24 mouse cellular contexts compared by ENCODE assay signal in the genomic region with DNA sequence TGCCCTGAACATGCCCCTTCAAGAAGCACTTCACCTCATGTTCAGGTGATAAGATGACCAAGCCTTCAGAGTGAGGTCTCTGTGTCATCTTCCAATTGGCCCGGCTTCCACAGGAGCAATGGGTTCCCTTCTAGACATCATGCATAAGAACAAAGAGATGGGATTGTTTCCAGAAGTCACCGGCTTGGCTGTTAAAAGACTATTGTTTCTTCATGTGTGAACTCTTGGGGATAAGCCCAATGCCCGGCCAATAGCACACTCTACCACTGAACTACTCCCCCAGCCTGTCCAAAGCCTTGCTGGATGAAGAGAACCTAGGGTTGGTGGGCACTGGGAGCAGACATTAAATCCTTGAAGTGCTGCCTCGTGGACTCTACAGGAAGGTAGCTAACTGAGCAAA. TPM values are rescaled to one million over a fixed set of nuclear protein-coding genes. Genes with fewer than 3 reads are reported as not detected.
A peak's percentile ranks its signal among the peaks of the same experiment; 100 is the strongest.
DNase-seq lines count a peak whose midpoint lies in the region; ATAC-seq and TF ChIP-seq lines count a peak whose summit lies in the region.
"Had no signal": no experiment of that assay in that cellular context is flagged by ENCODE, and none has a peak within 500 bp of the region (broad histone marks: within the 10 kb centered on the region; RNA-seq: fewer than 3 reads in every experiment).

No protein-coding gene starts in this region.

- no peaks in the 10 kb centered on the region for H3K9me3 ChIP-seq in kidney, postnatal 0 days (replicated peaks; ENCODE audit: low read length)
- H3K9me3 ChIP-seq in heart, embryonic 16.5 days (replicated peaks; ENCODE audit: control insufficient read depth, low read length) = no peaks in the 10 kb centered on the region; the same call in 1 of the 2 replicates
- H3K9me3 ChIP-seq: forebrain, embryonic 15.5 days; hindbrain, embryonic 15.5 days; limb, embryonic 12.5 days; liver, embryonic 15.5 days; lung, embryonic 15.5 days had no signal

- DNase-seq in heart, adult 9 months (ENCODE audit: low spot score in 2 of 2) = peak; percentile 49 to 56
- no peak for DNase-seq in heart, adult 8-10 months (ENCODE audit: low spot score)
- no peak for DNase-seq in kidney, postnatal 0 days (ENCODE audit: low spot score)
- no peak for DNase-seq in kidney, adult 8-10 months
- DNase-seq in natural killer cell, adult 2 months (ENCODE audit: low spot score in 2 of 2) = no peak
- DNase-seq: adrenal gland, postnatal 10 days; cerebellum, adult 2 months; cerebellum, postnatal 25 days; embryo, embryonic 11 days; gastrocnemius, postnatal 10 days; kidney, adult 2 months; kidney, postnatal 36 days; right cerebral cortex, postnatal 14 days; spleen, adult 18-20 months; thymus, postnatal 14 days had no signal

- H3K4me1 ChIP-seq in kidney, postnatal 0 days (replicated peaks; ENCODE audit: insufficient read depth, low read length) = 0 out of 2 replicates have a peak, but pooled peaks cover 13% of the 10 kb centered on the region
- peaks cover 42% of the 10 kb centered on the region for H3K4me1 ChIP-seq in brown adipose tissue, adult 24 weeks (ENCODE audit: control insufficient read depth, insufficient read depth, insufficient read length, low read length)
- peaks cover 7% of the 10 kb centered on the region for H3K4me1 ChIP-seq in heart, embryonic 16.5 days (ENCODE audit: control insufficient read depth, insufficient read depth, low read length)
- H3K4me1 ChIP-seq: forebrain, embryonic 15.5 days; hindbrain, embryonic 15.5 days; limb, embryonic 12.5 days had no signal

- no peak overlapping the region for H3K4me2 ChIP-seq in kidney, postnatal 0 days (ENCODE audit: low read length)
- no peak overlapping the region for H3K4me2 ChIP-seq in heart, embryonic 16.5 days (ENCODE audit: low read depth, low read length)
- H3K4me2 ChIP-seq: forebrain, embryonic 15.5 days; hindbrain, embryonic 15.5 days; limb, embryonic 12.5 days; liver, embryonic 15.5 days; lung, embryonic 15.5 days had no signal

- ATAC-seq in kidney, postnatal 0 days (replicated peaks; ENCODE audit: low FRiP score, low read depth) = no peak
- no peak for ATAC-seq in heart, embryonic 16.5 days (replicated peaks; ENCODE audit: extremely low read depth, insufficient read depth, low FRiP score)
- ATAC-seq in monocyte, adult 5-6 weeks (replicated peaks; ENCODE audit: insufficient number of reproducible peaks, low FRiP score, low TSS enrichment, poor library complexity, severe bottlenecking) = no peak
- ATAC-seq: forebrain, embryonic 15.5 days had no signal

- H3K36me3 ChIP-seq in kidney, postnatal 0 days (ENCODE audit: insufficient read depth, low read length) = no peaks in the 10 kb centered on the region
- no peaks in the 10 kb centered on the region for H3K36me3 ChIP-seq in heart, embryonic 16.5 days (ENCODE audit: control insufficient read depth, insufficient read depth)
- H3K36me3 ChIP-seq: forebrain, embryonic 15.5 days; hindbrain, embryonic 15.5 days; limb, embryonic 12.5 days; liver, embryonic 15.5 days; lung, embryonic 15.5 days had no signal

- WGBS in kidney, postnatal 0 days = 88% methylated on average over 4 of the region's 4 CpGs
- WGBS in heart, embryonic 16.5 days = 77% methylated on average over 4 of the region's 4 CpGs

- peak overlapping the region; percentile 67; the same call in 1 of the 2 replicates for H3K27ac ChIP-seq in kidney, postnatal 0 days
- 0 out of 2 replicates have a peak overlapping the region, but pooled peaks have one; percentile 15 for H3K27ac ChIP-seq in brown adipose tissue, adult 24 weeks (replicated peaks; ENCODE audit: low read depth, low read length)
- H3K27ac ChIP-seq in heart, embryonic 16.5 days (ENCODE audit: low read length) = peak overlapping the region; percentile 76
- H3K27ac ChIP-seq: forebrain, embryonic 15.5 days; hindbrain, embryonic 15.5 days; limb, embryonic 12.5 days; liver, embryonic 15.5 days; lung, embryonic 15.5 days; macrophage had no signal

- no peak overlapping the region for H3K4me3 ChIP-seq in kidney, postnatal 0 days (replicated peaks; ENCODE audit: low read depth, low read length)
- H3K4me3 ChIP-seq in brown adipose tissue, adult 24 weeks (ENCODE audit: insufficient read depth, low read depth, low read length) = no peak overlapping the region
- H3K4me3 ChIP-seq in heart, embryonic 16.5 days (ENCODE audit: low read length) = no peak overlapping the region
- H3K4me3 ChIP-seq: forebrain, embryonic 15.5 days; hindbrain, embryonic 15.5 days; limb, embryonic 12.5 days; liver, embryonic 15.5 days; lung, embryonic 15.5 days had no signal

- no peak overlapping the region for H3K9ac ChIP-seq in kidney, postnatal 0 days (ENCODE audit: low read depth, low read length)
- H3K9ac ChIP-seq in heart, embryonic 16.5 days (ENCODE audit: low read length) = no peak overlapping the region
- H3K9ac ChIP-seq: forebrain, embryonic 15.5 days; hindbrain, embryonic 15.5 days; limb, embryonic 12.5 days; liver, embryonic 15.5 days; lung, embryonic 15.5 days had no signal

- no peak for TF ChIP-seq CTCF in kidney, postnatal 0 days (IDR thresholded peaks at IDR 0.05; ENCODE audit: low read depth)

- no peaks in the 10 kb centered on the region for H3K27me3 ChIP-seq in kidney, postnatal 0 days (ENCODE audit: insufficient read depth, low read length)
- no peaks in the 10 kb centered on the region for H3K27me3 ChIP-seq in heart, embryonic 16.5 days (ENCODE audit: control insufficient read depth, insufficient read depth, low read length)
- H3K27me3 ChIP-seq: forebrain, embryonic 15.5 days; hindbrain, embryonic 15.5 days; limb, embryonic 12.5 days; lung, embryonic 15.5 days had no signal

RNA-seq across cellular contexts. Expression of gene Nuak2, which starts 29.6 kb away (rescaled TPM):
- total RNA-seq in heart, adult 8-10 months (2022) = 1 to 10 TPM; 3.8 to 5.2 (median 4.0) TPM
- 8.7 and 9.6 TPM in 2 replicates for polyA plus RNA-seq in kidney, postnatal 0 days (2015; fragmentation: Nextera tagmentation; extraction: Ambion mirVana)
- polyA plus RNA-seq in brown adipose tissue, adult 24 weeks (2012; ENCODE audit: insufficient read depth, insufficient read length, missing spikeins) = 0.50 and 0.87 TPM in 2 replicates
- polyA plus RNA-seq in heart, embryonic 16.5 days (2015; fragmentation: Nextera tagmentation; extraction: Ambion mirVana) = 3.4 and 4.3 TPM in 2 replicates
- 59.8 to 114 TPM (median 79.4 TPM) in 3 replicates for total RNA-seq in monocyte, adult 5-6 weeks (2017)

RNA-seq across cellular contexts. Expression of gene Tmcc2, which starts 45.6 kb away (rescaled TPM):
- total RNA-seq in heart, adult 8-10 months (2022) = 10 to 100 TPM; 27.5 to 31.3 (median 28.9) TPM
- 4.3 and 4.5 TPM in 2 replicates for polyA plus RNA-seq in kidney, postnatal 0 days (2015; fragmentation: Nextera tagmentation; extraction: Ambion mirVana)
- 2.1 and 2.5 TPM in 2 replicates for polyA plus RNA-seq in brown adipose tissue, adult 24 weeks (2012; ENCODE audit: insufficient read depth, insufficient read length, missing spikeins)
- polyA plus RNA-seq in heart, embryonic 16.5 days (2015; fragmentation: Nextera tagmentation; extraction: Ambion mirVana) = 10.6 and 11.1 TPM in 2 replicates
- total RNA-seq in monocyte, adult 5-6 weeks (2017) = 3.8 to 9.4 TPM (median 6.3 TPM) in 3 replicates

RNA-seq across cellular contexts. Expression of gene Klhdc8a, which starts 47.1 kb away (rescaled TPM):
- total RNA-seq in heart, adult 8-10 months (2022) = 10 to 100 TPM; 11.8 to 22.9 (median 17.5) TPM
- polyA plus RNA-seq in kidney, postnatal 0 days (2015; fragmentation: Nextera tagmentation; extraction: Ambion mirVana) = 4.1 and 5.0 TPM in 2 replicates
- polyA plus RNA-seq in brown adipose tissue, adult 24 weeks (2012; ENCODE audit: insufficient read depth, insufficient read length, missing spikeins) = not detected in 2 replicates
- polyA plus RNA-seq in heart, embryonic 16.5 days (2015; fragmentation: Nextera tagmentation; extraction: Ambion mirVana) = 0.49 and 0.62 TPM in 2 replicates
- total RNA-seq in monocyte, adult 5-6 weeks (2017) = not detected in 3 replicates
- polyA plus RNA-seq: macrophage had no signal

Comparison
In these comparisons a context has a peak if more than half of its experiments do, and no peak if none do; other contexts are left out.
1. DNase-seq: peak in heart, adult 9 months (2 of 2); none in heart, adult 8-10 months (single experiment), kidney, postnatal 0 days (single experiment), kidney, adult 8-10 months (0 of 2) and natural killer cell, adult 2 months (0 of 2).
2. H3K27ac ChIP-seq: peak in every context shown above with its lines; median percentile 76 in heart, embryonic 16.5 days; 67 in kidney, postnatal 0 days; 15 in brown adipose tissue, adult 24 weeks.